Mouse (Mus musculus) neural tube, embryonic 11.5 days (tissue): ENCODE data around the gene Rpl23. TPM values are rescaled to one million over a fixed set of nuclear protein-coding genes. Genes with fewer than 3 reads are reported as not detected.

ENCODE experiments used
- ATAC-seq: fragments of 200-750 bp; cut with Nextera tagmentation; 2 replicates; pipeline ENCODE4 v1.8.0; 2017; ENCODE audit warnings: moderate number of reproducible peaks, mild to moderate bottlenecking, moderate TSS enrichment, moderate library complexity; ENCODE audit not compliant: insufficient read depth, low FRiP score, low TSS enrichment
- DNase-seq: peaks from one replicate; pipeline ENCODE4 v3.0.0-alpha.2; 2015; ENCODE audit warnings: low spot score
- H3K27ac ChIP-seq: fragments of 300-500 bp; sonication (generic); 2 replicates; pipeline ENCODE4 v1.5.1; 2014; ENCODE audit warnings: low read depth, mild to moderate bottlenecking, low read length
- H3K27me3 ChIP-seq: fragments of 300-500 bp; sonication (generic); 2 replicates; pipeline ENCODE4 v1.6.1; 2014; ENCODE audit warnings: mild to moderate bottlenecking, low read length, mixed read lengths; ENCODE audit not compliant: control insufficient read depth, insufficient read depth
- H3K36me3 ChIP-seq: fragments of 300-500 bp; sonication (generic); 2 replicates; pipeline ENCODE4 v1.6.1; 2014; ENCODE audit warnings: mild to moderate bottlenecking, low read length, moderate library complexity, mixed read lengths; ENCODE audit not compliant: control insufficient read depth, insufficient read depth
- H3K4me1 ChIP-seq: fragments of 300-500 bp; sonication (generic); 2 replicates; pipeline ENCODE4 v1.6.1; 2014; ENCODE audit warnings: low read length, mixed read lengths; ENCODE audit not compliant: control insufficient read depth, insufficient read depth
- H3K4me2 ChIP-seq: fragments of 300-500 bp; sonication (generic); 2 replicates; pipeline ENCODE4 v1.6.1; 2014; ENCODE audit warnings: low read depth, mild to moderate bottlenecking, moderate library complexity
- H3K4me3 ChIP-seq: fragments of 300-500 bp; sonication (generic); 2 replicates; pipeline ENCODE4 v1.5.1; 2014; ENCODE audit warnings: low read depth, low read length
- H3K9ac ChIP-seq: fragments of 300-500 bp; sonication (generic); 2 replicates; pipeline ENCODE4 v1.6.1; 2014; ENCODE audit warnings: mild to moderate bottlenecking, low read length
- H3K9me3 ChIP-seq: fragments of 300-500 bp; sonication (generic); 2 replicates; pipeline ENCODE4 v1.6.1; 2016; ENCODE audit warnings: low read length; ENCODE audit not compliant: control insufficient read depth
- WGBS: fragments of 180-500 bp; shearing (Covaris S2); extraction: QIAGEN DNeasy Blood & Tissue Kit; methylation state at CpG from one replicate; pipeline ENCODE4 v1.1.7; 2014; 5-methylcytosine and 5-hydroxymethylcytosine counted together
- polyA plus RNA-seq: library from polyadenylated mRNA; unstranded; fragments of >200 nt; fragmentation: Nextera tagmentation; extraction: Ambion mirVana; gene quantifications from 2 replicates; pipeline ENCODE4 v1.2.1, GENCODE M21; 2014

The Rpl23 gene
- polyA plus RNA-seq, 1 experiment from 2014 or later: 457 TPM

DNA sequence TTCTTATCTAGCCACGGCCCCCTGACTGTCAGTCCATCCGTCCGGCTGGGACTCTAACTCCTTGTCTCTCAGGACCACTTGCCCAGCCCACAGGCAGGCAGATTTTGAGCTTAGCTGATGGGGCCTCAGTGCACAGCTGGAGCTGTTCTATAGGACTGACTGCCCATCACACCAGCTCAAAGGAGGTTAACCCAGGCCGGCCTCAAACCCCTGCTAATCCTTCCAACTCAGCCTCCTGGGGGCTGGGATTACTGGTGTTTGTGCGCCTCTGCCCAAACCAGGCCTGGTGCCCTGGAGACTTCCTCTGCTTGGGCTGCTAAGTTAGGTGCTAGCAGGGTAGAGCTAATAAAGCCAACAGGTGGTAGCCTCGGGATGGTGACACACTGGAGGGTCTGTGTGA, 35.8 kb upstream of the Rpl23 start:
- ATAC-seq: no peak
- Histone ChIP-seq H3K9me3 (no peaks in the 10 kb centered on the region), H3K27me3 (no peaks in the 10 kb centered on the region), H3K4me2 (no peak overlapping the region), H3K4me1 (peaks cover 29% of the 10 kb centered on the region), H3K9ac (peak overlapping the region; percentile 68; the same call in 1 of the 2 replicates), H3K27ac (peak overlapping the region; percentile 84; the same call in 1 of the 2 replicates), H3K4me3 (no peak overlapping the region), H3K36me3 (no peaks in the 10 kb centered on the region; the same call in 1 of the 2 replicates)
- WGBS: 45% methylated on average over 6 of the region's 6 CpGs
- no peak for DNase-seq

GRCm38 (mm10) chr11:97817379-97817778, 35.1 kb upstream of the Rpl23 start:
- no peak overlapping the region for H3K9ac ChIP-seq
- no peaks in the 10 kb centered on the region; the same call in 1 of the 2 replicates for H3K36me3 ChIP-seq
- no peaks in the 10 kb centered on the region for H3K9me3 ChIP-seq
- no peak overlapping the region for H3K4me3 ChIP-seq
- no peak overlapping the region for H3K4me2 ChIP-seq
- H3K27me3 ChIP-seq: no peaks in the 10 kb centered on the region
- ATAC-seq: no peak
- no peak overlapping the region for H3K27ac ChIP-seq
- DNase-seq: no peak
- 52% methylated on average over 5 of the region's 5 CpGs for WGBS
- H3K4me1 ChIP-seq: peaks cover 35% of the 10 kb centered on the region

GRCm38 (mm10) chr11:97816916-97817315, 34.7 kb upstream of the Rpl23 start:
- WGBS: 52% methylated on average over 9 of the region's 9 CpGs
- ATAC-seq: no peak
- Histone ChIP-seq H3K36me3 (no peaks in the 10 kb centered on the region; the same call in 1 of the 2 replicates), H3K4me3 (no peak overlapping the region), H3K27me3 (no peaks in the 10 kb centered on the region), H3K4me2 (no peak overlapping the region), H3K4me1 (peaks cover 40% of the 10 kb centered on the region), H3K27ac (no peak overlapping the region), H3K9me3 (no peaks in the 10 kb centered on the region), H3K9ac (no peak overlapping the region)
- no peak for DNase-seq

DNA sequence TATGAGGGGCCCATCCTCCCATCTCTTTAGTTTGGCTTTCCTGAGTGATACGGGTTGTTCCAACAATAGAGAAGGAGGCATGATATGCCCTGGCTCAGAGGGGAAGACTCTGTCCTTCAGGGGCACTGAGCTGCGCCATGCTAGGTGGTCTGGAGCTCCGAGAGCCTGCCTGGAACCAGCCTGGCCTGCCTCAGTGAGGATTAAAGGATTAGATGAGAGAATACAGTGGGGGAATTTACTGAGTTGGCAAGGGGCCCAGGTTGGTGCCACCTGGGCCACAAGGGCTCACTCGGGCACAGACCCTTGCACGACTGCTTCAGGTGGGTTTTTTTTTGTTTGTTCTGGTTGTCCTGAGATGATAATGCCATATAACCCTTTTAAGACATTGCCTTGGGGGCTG, 33.9 kb upstream of the Rpl23 start:
- 80% methylated on average over 5 of the region's 5 CpGs for WGBS

DNA sequence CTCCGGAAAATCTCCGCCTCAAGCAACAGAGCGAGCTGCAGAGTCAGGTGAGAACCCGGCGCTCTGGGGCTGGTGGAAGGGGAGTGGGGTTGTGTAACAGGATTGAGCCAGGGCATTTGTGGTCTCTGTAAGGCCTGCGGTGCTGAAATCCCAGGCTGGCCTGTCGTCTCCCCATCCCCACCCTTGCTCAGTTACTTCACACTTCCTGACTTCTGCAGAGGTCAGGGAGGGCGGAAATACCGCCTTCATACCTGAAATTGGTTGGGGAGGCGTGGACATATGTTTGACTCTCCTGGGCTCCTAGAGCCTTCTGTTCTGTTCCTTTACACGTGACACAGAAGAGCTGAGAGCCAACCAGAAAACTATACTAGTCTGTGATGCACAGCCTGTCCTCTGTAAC, 33.5 kb upstream of the Rpl23 start:
- no peaks in the 10 kb centered on the region for H3K9me3 ChIP-seq
- no peak overlapping the region for H3K4me3 ChIP-seq
- no peak overlapping the region for H3K9ac ChIP-seq
- 89% methylated on average over 11 of the region's 11 CpGs for WGBS
- H3K36me3 ChIP-seq: no peaks in the 10 kb centered on the region; the same call in 1 of the 2 replicates
- ATAC-seq (no peak), DNase-seq (no peak)
- no peak overlapping the region for H3K27ac ChIP-seq
- no peak overlapping the region for H3K4me2 ChIP-seq
- H3K4me1 ChIP-seq: peaks cover 51% of the 10 kb centered on the region
- H3K27me3 ChIP-seq: no peaks in the 10 kb centered on the region

More for the DNA sequence above, 33.9 kb upstream of the Rpl23 start:
- H3K4me1 ChIP-seq: peaks cover 47% of the 10 kb centered on the region
- no peaks in the 10 kb centered on the region; the same call in 1 of the 2 replicates for H3K36me3 ChIP-seq
- no peak for DNase-seq
- no peak for ATAC-seq
- no peak overlapping the region for H3K4me3 ChIP-seq
- H3K4me2 ChIP-seq: no peak overlapping the region
- no peak overlapping the region for H3K9ac ChIP-seq
- H3K9me3 ChIP-seq: no peaks in the 10 kb centered on the region
- no peaks in the 10 kb centered on the region for H3K27me3 ChIP-seq
- no peak overlapping the region for H3K27ac ChIP-seq

DNA sequence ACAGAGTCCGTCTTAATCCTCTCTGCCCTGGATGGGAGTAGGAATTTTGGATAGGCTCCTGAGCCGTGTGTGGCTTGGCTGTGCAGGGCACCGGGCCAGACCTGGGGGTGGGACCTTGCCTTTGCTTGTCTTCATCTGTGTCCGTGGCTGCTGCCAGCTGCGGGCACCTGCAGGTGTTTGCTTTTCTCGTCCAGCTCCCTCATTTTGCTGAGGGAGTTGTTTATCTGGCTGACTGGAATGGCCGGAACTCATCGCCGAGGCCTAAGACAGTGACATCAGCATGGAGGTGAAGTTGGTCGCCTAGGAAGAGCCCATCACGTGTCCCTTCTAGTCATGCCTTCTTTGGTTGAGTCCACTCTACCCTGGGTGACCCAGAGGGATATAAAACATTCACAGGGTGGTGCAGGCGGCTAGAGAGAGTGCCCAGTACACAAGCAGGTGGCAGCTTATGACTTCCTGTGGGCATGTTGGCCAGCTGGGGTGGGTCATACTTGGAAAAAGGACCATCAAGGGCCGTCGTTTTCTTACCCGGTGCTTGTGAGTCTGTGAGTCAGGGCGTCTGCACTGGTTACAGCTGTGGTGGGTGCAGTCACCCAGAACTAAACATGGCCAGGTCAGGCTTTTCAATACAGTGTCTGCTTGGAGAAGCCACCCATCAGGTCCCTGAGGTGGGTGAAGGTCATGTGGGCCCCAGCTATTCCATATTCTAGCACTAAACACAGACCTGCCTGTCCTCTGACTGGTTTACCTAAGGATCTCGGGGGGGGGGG, 31.7 kb upstream of the Rpl23 start:
- Histone ChIP-seq H3K36me3 (no peaks in the 10 kb centered on the region; the same call in 1 of the 2 replicates), H3K4me1 (peaks cover 57% of the 10 kb centered on the region), H3K27me3 (no peaks in the 10 kb centered on the region), H3K4me2 (no peak overlapping the region), H3K9ac (no peak overlapping the region), H3K4me3 (no peak overlapping the region), H3K9me3 (no peaks in the 10 kb centered on the region), H3K27ac (no peak overlapping the region)
- 83% methylated on average over 17 of the region's 17 CpGs for WGBS
- DNase-seq (no peak), ATAC-seq (no peak)

DNA sequence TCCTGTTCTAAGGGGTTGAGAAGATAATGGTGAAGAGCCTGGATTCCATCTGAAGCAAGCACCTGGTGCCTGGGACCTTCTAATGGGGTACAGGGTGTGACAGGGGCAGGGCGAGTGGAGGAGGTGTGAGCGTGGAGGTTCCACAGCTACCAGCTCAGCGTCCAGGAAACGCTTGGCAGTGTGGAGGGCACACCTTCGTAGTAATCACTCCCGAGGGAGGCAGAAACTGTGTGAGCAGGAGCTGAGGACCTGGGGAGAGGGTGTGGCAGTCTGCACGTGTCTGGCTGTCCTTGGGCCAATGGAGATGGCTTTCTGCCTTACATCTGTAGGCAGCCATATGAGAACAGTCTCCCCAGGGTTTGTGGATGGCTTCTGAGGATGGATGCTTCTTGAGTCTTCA, 30.8 kb upstream of the Rpl23 start:
- no peaks in the 10 kb centered on the region; the same call in 1 of the 2 replicates for H3K36me3 ChIP-seq
- 68% methylated on average over 7 of the region's 7 CpGs for WGBS
- peak overlapping the region; percentile 22; the same call in 1 of the 2 replicates for H3K9ac ChIP-seq
- DNase-seq (no peak), ATAC-seq (peak; percentile 16; the same call in 1 of the 2 replicates)
- H3K4me3 ChIP-seq: no peak overlapping the region
- H3K4me2 ChIP-seq: 0 out of 2 replicates have a peak overlapping the region, but pooled peaks have one; percentile 32
- peak overlapping the region; percentile 80; the same call in 1 of the 2 replicates for H3K27ac ChIP-seq
- no peaks in the 10 kb centered on the region for H3K27me3 ChIP-seq
- H3K4me1 ChIP-seq: peaks cover 56% of the 10 kb centered on the region
- H3K9me3 ChIP-seq: no peaks in the 10 kb centered on the region

DNA sequence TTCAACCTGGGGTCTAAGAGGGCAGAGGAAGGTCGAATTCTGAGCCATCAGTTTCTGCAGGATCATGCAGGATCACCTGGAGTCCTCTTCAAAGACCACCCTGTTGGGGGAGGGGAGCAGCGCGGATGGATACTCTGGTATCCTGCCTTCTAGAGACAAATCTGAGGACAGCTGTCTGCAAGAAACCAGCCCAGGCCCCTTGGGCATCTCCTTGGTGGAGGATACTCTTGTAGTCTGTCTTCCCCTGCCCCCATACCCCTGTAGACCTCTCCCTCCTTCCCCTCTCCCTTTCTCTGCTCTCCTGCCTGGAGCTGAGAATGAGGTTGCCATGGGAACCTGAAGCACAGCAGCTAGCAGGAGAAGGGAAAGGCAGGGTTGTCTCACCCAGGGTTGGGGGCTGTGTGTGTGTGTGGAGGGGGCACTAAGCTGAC, 30.3 kb upstream of the Rpl23 start:
- peak; percentile 68 for ATAC-seq
- peaks cover 58% of the 10 kb centered on the region for H3K4me1 ChIP-seq
- no peaks in the 10 kb centered on the region; the same call in 1 of the 2 replicates for H3K36me3 ChIP-seq
- H3K27ac ChIP-seq: peak overlapping the region; percentile 80
- no peak overlapping the region for H3K4me3 ChIP-seq
- peak; percentile 75 for DNase-seq
- 20% methylated on average over 3 of the region's 3 CpGs for WGBS
- peak overlapping the region; percentile 32 for H3K4me2 ChIP-seq
- H3K9ac ChIP-seq: peak overlapping the region; percentile 22; the same call in 1 of the 2 replicates
- H3K9me3 ChIP-seq: no peaks in the 10 kb centered on the region
- H3K27me3 ChIP-seq: no peaks in the 10 kb centered on the region
